Mouse (Mus musculus): Measurements from ENCODE around the gene Fbxo22. TPM values are rescaled to one million over a fixed set of nuclear protein-coding genes. Genes with fewer than 3 reads are reported as not detected.

Gene Fbxo22
- polyA plus RNA-seq, 1 experiment from 2014 or later: 84.3 TPM

DNA sequence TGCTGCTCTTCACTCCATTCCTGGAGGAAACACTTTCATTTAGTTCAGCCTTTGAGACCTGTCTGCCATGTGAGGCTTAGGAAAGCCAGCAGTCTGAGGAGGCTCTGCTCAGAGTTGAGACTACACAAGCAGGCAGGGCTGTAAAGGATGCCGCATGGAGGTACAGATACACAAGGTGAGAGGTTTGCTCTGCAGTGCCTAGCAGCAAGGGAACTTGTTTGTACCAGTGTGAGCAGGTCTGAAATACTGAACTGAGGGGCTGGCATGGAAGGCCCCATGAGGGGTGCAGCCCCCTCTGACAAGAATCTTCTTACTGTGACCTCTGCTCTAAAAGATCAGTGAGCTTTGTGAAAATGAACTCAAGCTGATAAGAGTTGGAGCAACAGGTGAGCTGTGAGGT, 4.7 kb downstream of the Fbxo22 start:
- 90% methylated on average over 1 of the region's 1 CpGs for WGBS
- Histone ChIP-seq H3K4me1 (ENCODE audit: control insufficient read depth, insufficient read depth, low read depth, low read length) (peaks cover 18% of the 10 kb centered on the region), H3K4me3 (ENCODE audit: low read length) (no peak overlapping the region), H3K36me3 (ENCODE audit: control insufficient read depth, insufficient read depth, low read length) (peaks cover 25% of the 10 kb centered on the region), H3K4me2 (ENCODE audit: low read length) (no peak overlapping the region), H3K27me3 (replicated peaks; ENCODE audit: control insufficient read depth, insufficient read depth, low read length) (no peaks in the 10 kb centered on the region), H3K27ac (ENCODE audit: low read depth, low read length) (no peak overlapping the region), H3K9me3 (ENCODE audit: control insufficient read depth, low read length) (no peaks in the 10 kb centered on the region), H3K9ac (ENCODE audit: low read depth, low read length) (no peak overlapping the region)
- no peak for ATAC-seq

DNA sequence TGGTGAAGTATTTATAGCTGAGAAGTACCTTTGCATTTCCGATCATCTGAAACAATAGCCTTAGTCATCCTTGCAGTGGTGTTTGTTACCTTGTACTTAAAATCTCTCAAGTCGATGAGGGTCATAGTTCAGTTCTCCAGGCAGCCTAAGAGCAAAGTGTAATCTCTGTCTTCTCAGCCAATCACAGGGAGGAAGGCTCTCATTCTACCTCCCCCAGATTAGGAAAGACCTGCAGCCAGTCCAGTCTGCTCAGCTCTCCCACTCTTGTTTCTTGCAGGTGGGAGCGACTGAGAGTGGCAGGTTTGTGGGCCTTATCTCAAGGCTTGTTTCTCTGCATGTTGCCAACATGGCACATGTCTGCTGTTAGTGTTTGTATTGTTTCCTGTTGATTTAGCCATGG, 6.3 kb downstream of the Fbxo22 start:
- WGBS: 91% methylated on average over 3 of the region's 3 CpGs
- Histone ChIP-seq H3K4me2 (ENCODE audit: low read length) (no peak overlapping the region), H3K4me1 (ENCODE audit: control insufficient read depth, insufficient read depth, low read depth, low read length) (peaks cover 11% of the 10 kb centered on the region), H3K27ac (ENCODE audit: low read depth, low read length) (no peak overlapping the region), H3K4me3 (ENCODE audit: low read length) (no peak overlapping the region), H3K36me3 (ENCODE audit: control insufficient read depth, insufficient read depth, low read length) (peaks cover 35% of the 10 kb centered on the region), H3K9me3 (ENCODE audit: control insufficient read depth, low read length) (no peaks in the 10 kb centered on the region), H3K9ac (ENCODE audit: low read depth, low read length) (no peak overlapping the region), H3K27me3 (replicated peaks; ENCODE audit: control insufficient read depth, insufficient read depth, low read length) (no peaks in the 10 kb centered on the region)
- no peak for ATAC-seq

DNA sequence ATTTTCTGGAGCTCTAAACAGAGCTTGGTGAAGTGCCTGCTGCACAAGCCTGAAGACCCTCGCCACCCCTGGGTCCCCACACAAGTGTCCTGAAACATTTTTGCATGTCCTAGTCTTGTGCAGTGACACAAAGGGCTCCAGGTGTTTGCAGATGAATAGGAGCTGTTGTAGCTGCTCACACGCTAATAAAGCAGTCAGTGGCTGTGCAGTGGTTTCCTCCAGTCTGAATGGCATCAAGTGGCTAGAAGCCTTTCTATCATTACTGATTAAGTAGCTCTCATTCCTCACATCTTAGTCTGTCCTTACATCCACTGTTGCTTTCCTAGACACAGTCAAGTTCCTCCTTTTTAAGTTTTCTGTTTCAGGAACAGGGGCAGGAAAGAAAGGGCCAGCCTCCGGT, 6.9 kb downstream of the Fbxo22 start:
- Histone ChIP-seq H3K4me1 (ENCODE audit: control insufficient read depth, insufficient read depth, low read depth, low read length) (peaks cover 5% of the 10 kb centered on the region), H3K27me3 (replicated peaks; ENCODE audit: control insufficient read depth, insufficient read depth, low read length) (no peaks in the 10 kb centered on the region), H3K4me2 (ENCODE audit: low read length) (no peak overlapping the region), H3K4me3 (ENCODE audit: low read length) (no peak overlapping the region), H3K27ac (ENCODE audit: low read depth, low read length) (no peak overlapping the region), H3K9ac (ENCODE audit: low read depth, low read length) (no peak overlapping the region), H3K36me3 (ENCODE audit: control insufficient read depth, insufficient read depth, low read length) (peaks cover 38% of the 10 kb centered on the region), H3K9me3 (ENCODE audit: control insufficient read depth, low read length) (no peaks in the 10 kb centered on the region)
- ATAC-seq: no peak
- 78% methylated on average over 3 of the region's 3 CpGs for WGBS

DNA sequence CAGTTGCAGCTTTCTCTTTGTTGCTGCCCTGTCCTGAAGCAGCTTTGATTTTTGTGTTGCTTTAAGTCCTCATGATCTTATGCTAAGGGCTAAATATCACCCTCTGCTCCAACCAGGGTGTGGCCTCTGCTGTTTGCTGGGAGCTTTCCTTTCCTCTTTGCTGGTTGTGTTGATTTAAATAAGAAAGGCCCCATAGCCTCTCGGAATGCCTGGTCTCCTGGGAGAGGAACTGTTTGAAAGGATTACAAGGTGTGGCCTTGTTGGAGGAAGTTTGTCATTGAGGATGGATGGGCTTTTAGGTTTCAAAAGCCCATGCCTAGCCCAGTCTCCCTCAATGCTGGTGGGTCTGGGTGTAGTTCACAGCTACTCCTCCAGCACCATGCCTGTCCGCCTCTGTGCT, 7.4 kb downstream of the Fbxo22 start:
- H3K36me3 ChIP-seq (ENCODE audit: control insufficient read depth, insufficient read depth, low read length): peaks cover 42% of the 10 kb centered on the region
- H3K4me2 ChIP-seq (ENCODE audit: low read length): no peak overlapping the region
- H3K4me3 ChIP-seq (ENCODE audit: low read length): no peak overlapping the region
- H3K9ac ChIP-seq (ENCODE audit: low read depth, low read length): no peak overlapping the region
- WGBS: 53% methylated on average over 2 of the region's 2 CpGs
- peaks cover 3% of the 10 kb centered on the region for H3K4me1 ChIP-seq (ENCODE audit: control insufficient read depth, insufficient read depth, low read depth, low read length)
- H3K9me3 ChIP-seq (ENCODE audit: control insufficient read depth, low read length): no peaks in the 10 kb centered on the region
- H3K27me3 ChIP-seq (replicated peaks; ENCODE audit: control insufficient read depth, insufficient read depth, low read length): no peaks in the 10 kb centered on the region
- no peak overlapping the region for H3K27ac ChIP-seq (ENCODE audit: low read depth, low read length)
- no peak for ATAC-seq

DNA sequence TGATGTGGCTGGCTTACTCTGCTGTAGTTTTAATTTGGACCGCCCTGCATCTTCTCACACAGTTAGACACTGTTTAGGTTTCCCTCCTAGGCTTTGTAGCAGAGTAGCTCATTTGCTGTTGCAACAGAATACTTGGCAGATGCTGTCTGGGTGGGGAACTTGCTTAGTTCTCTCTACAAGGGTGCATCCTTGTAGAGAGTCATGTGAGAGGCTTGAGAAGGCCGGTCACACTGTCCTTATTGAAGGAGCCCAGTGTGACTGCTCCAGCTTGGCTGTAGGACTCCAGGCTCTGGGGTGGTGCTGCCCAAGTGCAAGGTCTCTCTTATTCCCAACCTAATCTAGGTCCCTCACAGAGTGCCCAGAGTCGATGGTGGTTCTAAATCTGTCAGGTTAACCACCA, 8.7 kb downstream of the Fbxo22 start:
- no peak overlapping the region for H3K4me3 ChIP-seq (ENCODE audit: low read length)
- WGBS: 98% methylated on average over 3 of the region's 3 CpGs
- no peak overlapping the region for H3K27ac ChIP-seq (ENCODE audit: low read depth, low read length)
- no peaks in the 10 kb centered on the region for H3K9me3 ChIP-seq (ENCODE audit: control insufficient read depth, low read length)
- H3K27me3 ChIP-seq (replicated peaks; ENCODE audit: control insufficient read depth, insufficient read depth, low read length): no peaks in the 10 kb centered on the region
- no peak overlapping the region for H3K9ac ChIP-seq (ENCODE audit: low read depth, low read length)
- ATAC-seq: no peak
- H3K4me2 ChIP-seq (ENCODE audit: low read length): no peak overlapping the region
- H3K4me1 ChIP-seq (ENCODE audit: control insufficient read depth, insufficient read depth, low read depth, low read length): no peaks in the 10 kb centered on the region
- peaks cover 50% of the 10 kb centered on the region for H3K36me3 ChIP-seq (ENCODE audit: control insufficient read depth, insufficient read depth, low read length)

DNA sequence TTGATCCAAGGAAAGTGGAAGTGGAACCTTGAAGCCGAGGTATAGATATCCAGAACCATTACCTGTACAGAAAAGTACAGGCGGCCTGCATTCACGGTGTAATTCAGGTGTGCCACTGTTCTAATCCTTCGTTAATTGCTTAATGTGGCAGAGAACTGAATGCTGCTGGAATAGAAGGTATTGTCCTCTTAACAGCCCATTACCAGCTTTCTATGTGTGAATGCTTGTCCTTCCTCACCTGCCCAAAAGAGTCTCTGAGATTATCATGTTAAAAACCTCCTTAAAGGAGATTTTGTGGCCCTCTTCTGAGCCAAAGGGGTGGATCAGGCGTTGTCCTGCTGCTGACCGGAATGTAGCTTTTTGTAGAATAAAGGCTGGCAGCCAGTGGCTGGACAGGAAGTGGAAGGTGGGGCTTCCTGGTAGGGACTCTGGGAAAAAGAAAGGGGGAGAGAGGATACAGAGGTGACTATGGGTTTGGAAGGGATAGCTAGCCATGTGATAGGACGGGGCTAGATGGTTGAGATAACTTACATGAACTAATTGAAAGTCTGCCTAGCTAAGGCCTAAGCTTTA, 16.5 kb downstream of the Fbxo22 start:
- ATAC-seq: no peak
- H3K27ac ChIP-seq (ENCODE audit: low read depth, low read length): no peak overlapping the region
- H3K4me3 ChIP-seq (ENCODE audit: low read length): no peak overlapping the region
- H3K36me3 ChIP-seq (ENCODE audit: control insufficient read depth, insufficient read depth, low read length): peaks cover 29% of the 10 kb centered on the region
- no peaks in the 10 kb centered on the region for H3K27me3 ChIP-seq (replicated peaks; ENCODE audit: control insufficient read depth, insufficient read depth, low read length)
- WGBS: 91% methylated on average over 7 of the region's 7 CpGs
- H3K4me1 ChIP-seq (ENCODE audit: control insufficient read depth, insufficient read depth, low read depth, low read length): no peaks in the 10 kb centered on the region
- no peak overlapping the region for H3K9ac ChIP-seq (ENCODE audit: low read depth, low read length)
- H3K4me2 ChIP-seq (ENCODE audit: low read length): no peak overlapping the region
- no peaks in the 10 kb centered on the region for H3K9me3 ChIP-seq (ENCODE audit: control insufficient read depth, low read length)

DNA sequence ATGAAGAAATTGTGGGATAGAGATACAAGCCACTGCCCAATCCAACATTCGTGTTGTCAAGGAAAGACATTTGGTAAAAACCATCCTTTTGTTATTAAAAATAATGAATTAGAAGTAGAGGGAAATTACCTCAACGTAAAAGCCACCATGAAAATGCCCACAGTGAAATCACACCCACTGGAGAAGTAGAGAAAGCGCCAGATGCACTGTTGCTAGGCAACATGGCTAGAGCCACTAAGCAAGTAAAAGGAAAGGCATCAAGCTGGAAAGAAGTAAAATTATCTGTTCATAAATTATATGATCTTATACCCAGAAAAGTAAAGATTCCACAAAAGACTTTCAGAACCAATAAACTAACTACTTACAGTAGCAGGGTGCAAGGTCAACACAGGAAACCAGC, 17.5 kb downstream of the Fbxo22 start:
- 50% methylated on average over 3 of the region's 3 CpGs for WGBS
- H3K9me3 ChIP-seq (ENCODE audit: control insufficient read depth, low read length): no peaks in the 10 kb centered on the region
- peaks cover 22% of the 10 kb centered on the region for H3K36me3 ChIP-seq (ENCODE audit: control insufficient read depth, insufficient read depth, low read length)
- ATAC-seq: no peak
- no peak overlapping the region for H3K4me3 ChIP-seq (ENCODE audit: low read length)
- no peak overlapping the region for H3K4me2 ChIP-seq (ENCODE audit: low read length)
- no peaks in the 10 kb centered on the region for H3K4me1 ChIP-seq (ENCODE audit: control insufficient read depth, insufficient read depth, low read depth, low read length)
- H3K27ac ChIP-seq (ENCODE audit: low read depth, low read length): no peak overlapping the region
- H3K9ac ChIP-seq (ENCODE audit: low read depth, low read length): no peak overlapping the region
- no peaks in the 10 kb centered on the region for H3K27me3 ChIP-seq (replicated peaks; ENCODE audit: control insufficient read depth, insufficient read depth, low read length)

DNA sequence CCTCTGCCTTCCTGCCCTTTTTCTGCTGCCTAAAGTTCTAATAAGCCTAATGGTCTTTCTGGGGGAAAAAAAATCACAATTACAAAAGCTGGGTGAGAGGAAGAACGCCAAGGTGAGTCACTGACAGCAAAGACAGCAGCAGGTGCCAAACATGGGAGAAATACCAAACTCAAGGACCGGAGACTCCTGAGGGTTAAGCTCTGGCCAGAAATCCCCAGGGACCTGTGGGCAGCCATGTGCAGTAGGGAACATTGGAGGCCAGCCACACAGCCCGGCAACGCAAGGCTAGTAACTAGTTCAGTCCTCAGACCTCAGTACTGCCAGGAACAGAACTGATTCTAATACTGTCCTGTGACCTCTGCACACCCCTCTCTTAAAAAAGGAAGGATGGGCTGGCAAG, 19.4 kb downstream of the Fbxo22 start:
- Histone ChIP-seq H3K4me3 (ENCODE audit: low read length) (no peak overlapping the region), H3K9me3 (ENCODE audit: control insufficient read depth, low read length) (no peaks in the 10 kb centered on the region), H3K4me2 (ENCODE audit: low read length) (no peak overlapping the region), H3K9ac (ENCODE audit: low read depth, low read length) (no peak overlapping the region), H3K36me3 (ENCODE audit: control insufficient read depth, insufficient read depth, low read length) (peaks cover 10% of the 10 kb centered on the region; the same call in 1 of the 2 replicates), H3K4me1 (ENCODE audit: control insufficient read depth, insufficient read depth, low read depth, low read length) (no peaks in the 10 kb centered on the region), H3K27me3 (replicated peaks; ENCODE audit: control insufficient read depth, insufficient read depth, low read length) (no peaks in the 10 kb centered on the region), H3K27ac (ENCODE audit: low read depth, low read length) (no peak overlapping the region)
- 92% methylated on average over 4 of the region's 4 CpGs for WGBS
- ATAC-seq: no peak

DNA sequence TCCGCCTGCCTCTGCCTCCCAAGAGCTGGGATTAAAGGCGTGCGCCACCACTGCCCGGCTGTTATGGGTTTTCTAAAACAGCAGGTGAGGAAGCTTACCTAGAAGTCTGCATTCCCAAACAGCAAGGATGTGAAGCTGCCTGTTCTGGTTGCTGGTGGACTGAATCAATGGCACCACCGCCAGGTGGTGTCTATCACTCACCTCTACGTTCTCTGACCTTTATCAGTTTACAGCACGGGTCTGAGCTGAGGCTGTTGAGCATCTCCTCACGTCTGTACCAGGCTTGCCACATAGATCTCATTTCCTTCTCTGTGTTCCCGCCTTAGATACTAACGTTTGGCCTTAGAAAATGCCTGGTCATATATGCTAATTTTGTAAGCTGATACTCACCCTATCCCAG, 20.3 kb downstream of the Fbxo22 start:
- Histone ChIP-seq H3K4me1 (ENCODE audit: control insufficient read depth, insufficient read depth, low read depth, low read length) (no peaks in the 10 kb centered on the region), H3K9ac (ENCODE audit: low read depth, low read length) (no peak overlapping the region), H3K9me3 (ENCODE audit: control insufficient read depth, low read length) (no peaks in the 10 kb centered on the region), H3K36me3 (ENCODE audit: control insufficient read depth, insufficient read depth, low read length) (peaks cover 4% of the 10 kb centered on the region; the same call in 1 of the 2 replicates), H3K27me3 (replicated peaks; ENCODE audit: control insufficient read depth, insufficient read depth, low read length) (no peaks in the 10 kb centered on the region), H3K27ac (ENCODE audit: low read depth, low read length) (no peak overlapping the region), H3K4me3 (ENCODE audit: low read length) (no peak overlapping the region), H3K4me2 (ENCODE audit: low read length) (no peak overlapping the region)
- WGBS: 72% methylated on average over 10 of the region's 10 CpGs
- ATAC-seq: no peak

DNA sequence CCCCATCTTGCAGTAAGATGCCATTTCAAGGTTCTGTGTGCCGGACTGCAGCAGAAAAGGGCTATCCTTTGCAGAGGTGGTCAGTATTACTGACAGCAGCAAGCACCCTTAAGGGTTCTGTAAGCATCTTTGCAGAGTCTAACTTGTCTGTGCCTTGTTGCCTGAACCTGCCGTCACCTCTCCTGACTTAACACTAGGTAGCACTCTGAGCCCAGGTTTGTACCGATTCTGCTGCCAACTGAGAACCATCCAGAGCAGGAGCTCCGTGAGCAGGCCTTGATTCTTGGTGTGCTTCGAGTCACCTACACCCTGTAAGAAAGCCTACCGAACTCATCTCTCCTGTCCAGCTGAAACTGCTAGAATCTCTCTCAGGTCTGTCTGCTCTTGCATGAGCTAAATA, 22.8 kb downstream of the Fbxo22 start:
- no peak for ATAC-seq
- Histone ChIP-seq H3K4me2 (ENCODE audit: low read length) (no peak overlapping the region), H3K27me3 (replicated peaks; ENCODE audit: control insufficient read depth, insufficient read depth, low read length) (no peaks in the 10 kb centered on the region), H3K9me3 (ENCODE audit: control insufficient read depth, low read length) (no peaks in the 10 kb centered on the region), H3K27ac (ENCODE audit: low read depth, low read length) (no peak overlapping the region), H3K9ac (ENCODE audit: low read depth, low read length) (no peak overlapping the region), H3K4me3 (ENCODE audit: low read length) (no peak overlapping the region), H3K4me1 (ENCODE audit: control insufficient read depth, insufficient read depth, low read depth, low read length) (no peaks in the 10 kb centered on the region), H3K36me3 (ENCODE audit: control insufficient read depth, insufficient read depth, low read length) (no peaks in the 10 kb centered on the region)
- 77% methylated on average over 6 of the region's 6 CpGs for WGBS
